Mouse (Mus musculus) heart, adult 11 months (tissue): ENCODE results near the gene Usp43.

Source experiments
- DNase-seq: peaks from one replicate; pipeline ENCODE4 v3.0.0; 2022

Usp43 gene

DNA sequence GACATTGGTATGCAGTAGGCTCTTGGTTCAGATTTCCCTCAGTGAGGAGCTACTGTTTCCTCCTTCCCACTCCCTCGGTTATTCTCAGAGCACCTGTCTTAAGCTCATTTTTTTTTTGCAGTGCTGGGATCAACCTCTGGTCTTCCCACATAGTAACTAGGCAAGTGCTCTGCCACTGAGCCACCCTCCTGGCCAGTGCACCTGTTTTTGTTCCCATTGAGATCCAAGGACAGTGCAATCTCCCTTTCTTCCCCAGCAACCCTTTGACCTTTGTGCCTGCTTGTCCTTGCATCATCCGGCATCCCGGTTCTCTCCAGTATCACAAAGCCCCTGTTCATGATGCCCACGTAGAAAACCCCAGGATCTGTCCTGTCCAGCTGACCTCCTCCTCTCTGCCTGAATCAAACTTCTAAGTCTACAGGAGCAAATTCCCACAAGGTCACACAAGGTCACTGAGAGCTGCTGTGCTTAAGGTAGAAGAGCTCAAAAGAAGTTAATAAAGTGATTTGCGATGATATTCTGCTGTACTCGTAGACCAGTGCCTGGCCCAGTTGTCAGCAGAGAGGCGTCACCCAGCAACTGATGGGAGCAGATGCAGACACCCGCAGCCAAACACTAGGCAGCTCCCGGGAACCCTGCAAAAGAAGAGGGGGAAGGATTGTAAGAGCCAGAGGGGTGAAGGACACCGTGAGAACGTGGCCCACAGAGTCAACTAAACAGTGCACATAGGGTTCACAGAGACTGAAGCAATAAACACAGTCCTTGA is 114.9 kb downstream of the Usp43 start:
- no peak for DNase-seq

DNA sequence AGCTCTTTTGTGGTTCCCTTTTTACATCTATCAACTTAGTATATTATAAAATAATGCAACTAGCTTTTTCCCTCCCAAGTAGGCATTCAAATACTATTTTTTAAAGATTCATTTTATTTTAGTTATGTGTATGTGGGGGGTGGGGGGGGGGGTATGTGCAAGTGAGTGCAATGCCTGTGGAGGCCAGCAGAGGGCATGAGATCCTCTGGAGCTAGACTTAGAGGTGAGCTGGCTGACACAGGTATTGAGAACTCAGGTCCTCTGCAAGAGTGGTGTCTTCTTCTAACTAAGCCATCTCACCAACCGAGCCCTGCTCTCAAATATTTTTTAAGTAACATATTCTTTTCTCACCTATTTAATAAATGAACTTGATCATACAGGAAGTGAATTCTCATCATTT is 116.4 kb downstream of the Usp43 start:
- DNase-seq = no peak
